Mouse (Mus musculus) cortical plate, adult 2 months (tissue): ENCODE results near the gene Prpf8.

ENCODE experiments used
- CTCF ChIP-seq: fragments of 200-500 bp; IDR thresholded peaks from 2 replicates; pipeline ENCODE4 v1.5.1; 2011; ENCODE audit warnings: mild to moderate bottlenecking, control low read depth, low read length; ENCODE audit not compliant: insufficient read depth; ENCODE audit errors: extremely low read depth
- POLR2A ChIP-seq: fragments of 200-500 bp; IDR thresholded peaks from 2 replicates; pipeline ENCODE4 v1.6.1; 2011; ENCODE audit warnings: mild to moderate bottlenecking, low read length, control low read depth; ENCODE audit not compliant: insufficient read depth; ENCODE audit errors: extremely low read depth

- no peak for TF ChIP-seq CTCF
- no peak for TF ChIP-seq POLR2A
Observed at GRCm38 (mm10) chr11:75459751-75460102, 26.9 kb upstream of the Prpf8 start.
